Mouse (Mus musculus): ENCODE results near the gene Myo1c. TPM values are rescaled to one million over a fixed set of nuclear protein-coding genes. Genes with fewer than 3 reads are reported as not detected.

Gene Myo1c
- polyA plus RNA-seq, 1 experiment from 2014 or later, result 12.6 TPM

DNA sequence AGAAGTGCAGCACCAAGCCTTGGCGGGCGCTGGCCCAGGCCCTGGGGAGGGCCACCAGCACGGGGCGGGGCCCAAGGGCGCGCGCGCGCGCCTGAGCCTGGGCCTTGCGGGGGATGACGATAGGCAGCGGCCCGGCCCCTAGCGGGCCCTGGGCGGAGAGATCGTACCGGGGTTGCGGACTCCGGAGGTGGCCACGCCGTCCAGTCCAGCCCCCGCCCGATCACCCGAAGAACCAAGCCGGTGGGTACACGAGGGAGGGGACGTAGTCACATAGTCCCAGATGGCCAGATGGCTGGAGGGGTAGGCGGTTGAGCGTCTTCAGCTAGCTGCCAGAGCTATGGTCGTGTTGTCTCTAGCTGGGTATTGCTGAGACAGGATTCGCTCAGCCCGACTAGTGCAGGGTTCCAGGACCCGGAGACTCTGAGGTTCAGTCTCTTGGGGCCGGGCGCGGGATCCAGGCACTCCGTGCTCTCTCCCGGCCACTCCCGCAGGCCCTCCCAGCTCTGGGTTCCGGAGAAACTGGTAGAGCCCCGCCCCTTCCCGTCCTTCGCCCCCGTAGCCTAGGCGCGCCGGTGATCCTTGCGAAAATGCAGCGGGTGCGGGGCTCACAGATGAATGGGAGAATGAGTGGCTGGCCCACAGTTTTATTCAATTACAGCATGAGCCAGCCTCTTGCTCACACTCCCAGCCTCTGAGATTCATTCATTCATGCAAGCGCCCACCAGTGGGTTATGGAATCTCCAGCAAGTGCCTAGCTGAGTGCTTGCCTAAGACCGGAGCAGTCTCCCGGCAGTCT, 1.3 kb downstream of the Myo1c start:
- H3K4me1 ChIP-seq (replicated peaks), result peaks cover 70% of the 10 kb centered on the region
- H3K9me3 ChIP-seq, result no peaks in the 10 kb centered on the region
- peak overlapping the region; percentile 59 for H3K4me3 ChIP-seq
- peak overlapping the region; percentile 60 for H3K27ac ChIP-seq (replicated peaks)
- peak overlapping the region; percentile 66 for H3K9ac ChIP-seq
- peaks cover 24% of the 10 kb centered on the region for H3K27me3 ChIP-seq
- ATAC-seq (ENCODE audit: low FRiP score, low read depth), result peak; percentile 46
- WGBS, result under 1% methylated on average over 54 of the region's 54 CpGs
- no peaks in the 10 kb centered on the region for H3K36me3 ChIP-seq
- peak overlapping the region; percentile 90 for H3K4me2 ChIP-seq

- Histone ChIP-seq H3K36me3 (no peaks in the 10 kb centered on the region), H3K9ac (no peak overlapping the region), H3K4me2 (peak overlapping the region; percentile 90), H3K27me3 (peaks cover 24% of the 10 kb centered on the region), H3K4me1 (replicated peaks) (peaks cover 64% of the 10 kb centered on the region), H3K4me3 (peak overlapping the region; percentile 59), H3K27ac (replicated peaks) (peak overlapping the region; percentile 60; the same call in 1 of the 2 replicates), H3K9me3 (no peaks in the 10 kb centered on the region)
- 22% methylated on average over 20 of the region's 20 CpGs for WGBS
- no peak for ATAC-seq (ENCODE audit: low FRiP score, low read depth)
Observed at GRCm38 (mm10) chr11:75652222-75652941, 2.1 kb downstream of the Myo1c start.

DNA sequence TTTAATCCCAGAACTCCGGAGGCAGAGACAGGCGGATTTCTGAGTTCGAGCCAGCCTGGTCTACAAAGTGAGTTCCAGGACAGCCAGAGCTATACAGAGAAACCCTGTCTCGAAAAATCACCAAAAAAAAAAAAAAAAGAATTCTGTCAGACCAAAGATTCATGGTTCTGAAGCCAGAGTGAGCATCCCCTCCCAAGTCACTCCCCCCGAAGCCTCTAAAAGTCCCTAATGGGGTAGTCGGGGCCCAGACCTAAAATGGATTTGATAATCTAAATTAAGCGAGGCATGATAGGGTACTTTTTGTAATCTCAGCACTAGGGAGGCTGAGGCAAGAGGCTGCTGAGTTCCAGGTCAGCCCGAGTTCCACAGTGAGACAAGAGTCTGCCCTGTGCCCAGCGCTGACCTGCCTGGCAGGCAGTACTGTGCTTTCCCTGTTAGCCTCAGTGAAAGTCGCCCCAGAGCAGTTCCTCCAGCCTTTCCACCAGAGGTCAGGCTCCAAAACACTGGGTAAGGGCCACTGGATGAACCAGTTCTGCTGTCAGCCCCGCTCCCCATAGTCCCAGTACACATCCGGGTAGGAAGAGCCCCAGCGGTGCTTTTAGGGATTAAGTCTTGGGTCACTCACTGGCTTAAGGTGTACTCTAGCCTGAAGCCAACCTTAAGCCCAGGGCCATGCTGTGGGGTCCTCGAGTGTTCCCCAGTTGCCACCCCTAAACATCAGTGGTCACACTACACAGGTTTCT, 2.8 kb downstream of the Myo1c start:
- WGBS, result 30% methylated on average over 14 of the region's 14 CpGs
- H3K4me3 ChIP-seq, result peak overlapping the region; percentile 59; the same call in 1 of the 2 replicates
- no peak overlapping the region for H3K9ac ChIP-seq

DNA sequence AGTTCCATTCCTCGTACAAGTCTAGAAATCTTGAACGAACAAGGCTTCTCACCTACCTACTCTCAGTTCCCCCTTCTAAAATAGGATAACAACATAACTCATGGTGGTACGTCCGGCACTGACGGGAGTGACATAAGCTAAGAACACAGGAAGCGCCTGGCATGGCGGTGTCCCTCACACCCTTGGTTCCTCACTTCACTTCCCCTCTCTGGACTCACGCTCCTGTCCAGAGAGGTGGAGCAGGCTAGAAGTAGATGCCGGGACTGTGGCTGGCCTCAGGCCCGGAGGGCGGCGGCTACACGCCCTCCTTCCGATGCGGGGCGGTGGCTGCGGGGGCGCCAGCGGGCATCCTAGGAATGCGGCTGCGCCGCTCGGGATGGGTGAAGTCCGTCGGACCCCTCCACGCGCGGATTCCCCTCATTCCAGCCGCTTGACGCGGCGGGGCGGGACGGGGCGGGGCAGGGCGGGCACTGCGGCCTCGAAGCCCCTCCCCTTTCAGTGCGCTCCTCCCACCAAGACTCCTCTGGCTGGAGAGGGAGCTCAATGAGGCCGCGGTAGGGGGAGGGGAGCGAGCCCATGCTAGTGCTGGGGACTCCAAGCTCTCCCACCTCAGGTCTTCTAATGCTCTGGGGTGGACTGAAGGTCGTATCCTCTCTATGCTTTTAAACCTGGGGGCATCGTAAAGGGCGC, 3.6 kb downstream of the Myo1c start:
- peaks cover 24% of the 10 kb centered on the region for H3K27me3 ChIP-seq

More for the DNA sequence above, 2.8 kb downstream of the Myo1c start:
- ATAC-seq (ENCODE audit: low FRiP score, low read depth), result no peak
- H3K27me3 ChIP-seq, result peaks cover 24% of the 10 kb centered on the region
- H3K9me3 ChIP-seq, result no peaks in the 10 kb centered on the region
- H3K4me1 ChIP-seq (replicated peaks), result peaks cover 57% of the 10 kb centered on the region
- peak overlapping the region; percentile 94 for H3K4me2 ChIP-seq
- H3K27ac ChIP-seq (replicated peaks), result no peak overlapping the region
- H3K36me3 ChIP-seq, result no peaks in the 10 kb centered on the region

DNA sequence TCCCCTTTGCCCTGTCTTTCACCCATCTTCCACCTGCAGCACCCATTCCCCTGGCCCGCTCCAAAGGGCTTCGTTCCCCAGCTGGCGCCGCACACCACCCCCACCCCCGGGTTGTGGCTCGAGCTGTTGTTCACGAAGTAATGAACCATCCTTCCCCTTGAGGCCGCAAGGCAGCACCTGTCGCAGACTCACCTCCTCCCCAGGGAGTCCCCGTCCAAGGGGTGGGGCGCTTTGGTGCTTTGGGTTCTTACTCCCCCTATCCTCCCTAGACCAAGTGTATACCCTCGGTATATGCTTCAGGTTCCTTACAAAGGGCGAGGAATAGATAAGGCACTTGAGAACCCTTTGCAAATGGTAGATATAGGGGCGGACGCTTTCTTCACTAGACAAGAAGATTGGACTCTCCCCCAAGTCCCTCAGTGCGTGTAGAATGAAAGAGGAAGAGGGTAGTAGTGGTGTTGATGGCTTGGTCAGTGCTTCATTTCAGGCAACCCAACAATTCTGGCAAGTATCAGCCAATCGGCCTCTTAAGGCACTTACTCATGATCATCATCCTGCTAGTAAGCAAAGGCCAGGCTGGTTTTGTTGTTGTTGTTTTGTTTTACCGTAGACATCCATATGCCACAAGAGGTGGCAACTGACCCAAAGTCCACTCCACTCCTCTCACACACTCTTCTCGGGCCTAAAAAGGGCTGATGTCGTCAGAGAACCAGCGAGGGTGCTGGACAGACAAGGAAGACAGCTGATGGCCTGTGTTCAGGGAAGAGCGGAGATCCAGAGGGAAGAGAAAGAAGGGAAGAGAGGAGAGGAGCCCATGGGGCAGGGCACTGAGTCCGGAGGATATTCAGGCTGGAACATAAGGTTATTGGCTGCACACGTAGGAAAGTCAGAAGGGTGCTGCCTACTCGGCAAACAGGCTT, 4.4 kb downstream of the Myo1c start:
- peak overlapping the region; percentile 99 for H3K4me2 ChIP-seq
- H3K4me3 ChIP-seq, result peak overlapping the region; percentile 65
- peak overlapping the region; percentile 53; the same call in 1 of the 2 replicates for H3K9ac ChIP-seq
- H3K4me1 ChIP-seq (replicated peaks), result peaks cover 52% of the 10 kb centered on the region
- no peaks in the 10 kb centered on the region for H3K36me3 ChIP-seq
- 42% methylated on average over 25 of the region's 25 CpGs for WGBS
- no peaks in the 10 kb centered on the region for H3K9me3 ChIP-seq
- H3K27ac ChIP-seq (replicated peaks), result no peak overlapping the region
- peaks cover 24% of the 10 kb centered on the region for H3K27me3 ChIP-seq
- 0 out of 2 replicates have a peak, but pooled peaks have one; percentile 3 for ATAC-seq (ENCODE audit: low FRiP score, low read depth)

More for the DNA sequence above, 3.6 kb downstream of the Myo1c start:
- Histone ChIP-seq H3K9ac (peak overlapping the region; percentile 53), H3K4me3 (peak overlapping the region; percentile 47), H3K4me1 (replicated peaks) (peaks cover 52% of the 10 kb centered on the region), H3K27ac (replicated peaks) (no peak overlapping the region; the same call in 1 of the 2 replicates), H3K36me3 (no peaks in the 10 kb centered on the region), H3K4me2 (peak overlapping the region; percentile 94), H3K9me3 (no peaks in the 10 kb centered on the region)
- 0 out of 2 replicates have a peak, but pooled peaks have one; percentile 39 for ATAC-seq (ENCODE audit: low FRiP score, low read depth)
- under 1% methylated on average over 40 of the region's 45 CpGs for WGBS

- H3K4me3 ChIP-seq, result peak overlapping the region; percentile 65
- H3K27me3 ChIP-seq, result peaks cover 24% of the 10 kb centered on the region
- peak overlapping the region; percentile 56 for H3K9ac ChIP-seq
- H3K4me2 ChIP-seq, result peak overlapping the region; percentile 99
- WGBS, result 1% methylated on average over 78 of the region's 78 CpGs
- no peaks in the 10 kb centered on the region for H3K9me3 ChIP-seq
- H3K27ac ChIP-seq (replicated peaks), result 0 out of 2 replicates have a peak overlapping the region, but pooled peaks have one; percentile 35
- peaks cover 52% of the 10 kb centered on the region for H3K4me1 ChIP-seq (replicated peaks)
- ATAC-seq (ENCODE audit: low FRiP score, low read depth), result peak; percentile 36; the same call in 1 of the 2 replicates
- H3K36me3 ChIP-seq, result no peaks in the 10 kb centered on the region
Observed at GRCm38 (mm10) chr11:75655621-75656545, 5.6 kb downstream of the Myo1c start.

DNA sequence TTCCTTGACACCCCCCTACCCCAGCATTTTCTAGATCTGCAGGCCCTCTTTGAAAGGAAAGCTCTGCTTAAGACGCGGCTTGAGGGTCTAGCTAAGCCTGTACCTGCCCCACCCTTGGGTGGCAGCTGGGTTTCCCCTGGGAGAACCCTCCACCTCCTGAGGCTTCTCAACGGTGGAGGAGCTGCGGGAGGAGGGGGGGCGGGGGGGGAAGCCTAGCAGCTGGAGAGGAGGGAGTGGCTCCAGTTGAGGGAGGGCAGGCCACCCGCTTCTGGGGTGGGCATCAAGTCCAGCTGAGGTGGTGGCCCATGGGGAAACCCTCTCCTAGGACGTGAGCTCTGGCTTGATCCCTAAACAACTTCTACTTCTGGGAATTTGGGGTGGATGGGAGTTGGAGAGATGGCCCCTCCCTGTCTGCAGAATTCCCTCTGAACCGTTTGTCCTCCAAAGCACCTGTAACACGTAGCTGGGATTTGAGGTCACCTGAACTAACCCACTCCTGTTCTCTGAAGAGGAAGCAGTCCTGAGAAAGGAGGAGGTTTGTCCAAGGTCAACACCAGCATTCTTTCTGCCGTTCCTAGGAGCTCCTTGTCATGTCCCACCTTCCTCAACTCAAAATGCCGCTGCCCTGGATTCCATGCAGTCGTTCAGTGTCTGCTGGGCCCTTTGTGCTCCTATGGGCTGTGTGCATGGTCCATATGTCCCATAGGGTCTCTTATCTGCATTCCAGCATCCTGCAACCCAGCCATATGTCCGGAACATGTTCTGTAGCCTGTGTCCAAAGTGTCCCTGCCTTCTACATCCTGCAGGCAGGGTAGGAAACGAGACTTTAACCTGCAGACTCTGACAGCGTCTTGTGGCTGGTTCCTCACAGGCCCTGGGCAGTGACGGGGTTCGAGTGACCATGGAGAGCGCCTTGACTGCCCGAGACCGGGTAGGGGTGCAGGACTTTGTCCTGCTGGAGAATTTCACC, 6.6 kb downstream of the Myo1c start:
- no peak overlapping the region for H3K27ac ChIP-seq (replicated peaks)
- peaks cover 44% of the 10 kb centered on the region for H3K4me1 ChIP-seq (replicated peaks)
- H3K4me2 ChIP-seq, result peak overlapping the region; percentile 99
- H3K36me3 ChIP-seq, result no peaks in the 10 kb centered on the region
- 65% methylated on average over 20 of the region's 20 CpGs for WGBS
- H3K9me3 ChIP-seq, result no peaks in the 10 kb centered on the region
- peak overlapping the region; percentile 65 for H3K4me3 ChIP-seq
- peaks cover 24% of the 10 kb centered on the region for H3K27me3 ChIP-seq
- ATAC-seq (ENCODE audit: low FRiP score, low read depth), result no peak
- H3K9ac ChIP-seq, result peak overlapping the region; percentile 56

- Histone ChIP-seq H3K9ac (no peak overlapping the region), H3K27ac (replicated peaks) (no peak overlapping the region), H3K4me1 (replicated peaks) (peaks cover 35% of the 10 kb centered on the region), H3K9me3 (no peaks in the 10 kb centered on the region), H3K27me3 (peaks cover 24% of the 10 kb centered on the region), H3K36me3 (no peaks in the 10 kb centered on the region), H3K4me2 (no peak overlapping the region), H3K4me3 (no peak overlapping the region)
- no peak for ATAC-seq (ENCODE audit: low FRiP score, low read depth)
Observed at GRCm38 (mm10) chr11:75657841-75658240, 7.5 kb downstream of the Myo1c start.

DNA sequence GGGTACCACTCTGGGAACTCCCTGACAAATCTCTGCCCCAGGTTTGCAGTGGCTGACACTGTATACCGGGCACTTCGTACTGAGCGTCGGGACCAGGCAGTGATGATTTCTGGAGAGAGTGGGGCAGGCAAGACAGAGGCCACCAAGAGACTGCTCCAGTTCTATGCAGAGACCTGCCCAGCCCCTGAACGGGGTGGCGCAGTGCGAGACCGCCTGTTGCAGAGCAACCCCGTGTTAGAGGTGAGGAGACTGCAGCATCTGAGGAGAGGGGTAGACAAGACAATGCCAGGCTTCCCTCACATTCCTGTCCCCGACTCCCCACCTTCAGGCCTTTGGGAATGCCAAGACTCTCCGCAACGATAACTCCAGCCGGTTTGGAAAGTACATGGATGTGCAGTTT, 8.0 kb downstream of the Myo1c start:
- peaks cover 34% of the 10 kb centered on the region for H3K4me1 ChIP-seq (replicated peaks)
- H3K9me3 ChIP-seq, result no peaks in the 10 kb centered on the region
- no peaks in the 10 kb centered on the region for H3K36me3 ChIP-seq
- no peak overlapping the region for H3K9ac ChIP-seq
- no peak overlapping the region for H3K4me2 ChIP-seq
- WGBS, result 93% methylated on average over 13 of the region's 13 CpGs
- H3K27me3 ChIP-seq, result peaks cover 20% of the 10 kb centered on the region
- H3K4me3 ChIP-seq, result no peak overlapping the region
- ATAC-seq (ENCODE audit: low FRiP score, low read depth), result no peak
- H3K27ac ChIP-seq (replicated peaks), result no peak overlapping the region

Data from hindbrain, embryonic 15.5 days (tissue).